Mouse (Mus musculus) cerebellum, postnatal 36 days (tissue): ENCODE measurements around the gene Hist1h4j.

ENCODE experiments used
- DNase-seq, 2 experiments: peaks; one replicate each; pipeline ENCODE4 v3.0.0; 2021 to 2022; ENCODE audit warnings: mixed read lengths in 2 of 2

Gene Hist1h4j

GRCm38 (mm10) chr13:21727948-21728572 lies 6.8 kb upstream of the Hist1h4j start:
- no peak for DNase-seq

GRCm38 (mm10) chr13:21729544-21729943 lies 5.3 kb upstream of the Hist1h4j start:
- no peak for DNase-seq

- no peak for DNase-seq
Measured at GRCm38 (mm10) chr13:21733466-21733865, 1.4 kb upstream of the Hist1h4j start.

- DNase-seq = peak; percentile 63 to 80
Measured at GRCm38 (mm10) chr13:21734010-21734905, 606 bp upstream of the Hist1h4j start.

- DNase-seq = no peak
Measured at GRCm38 (mm10) chr13:21745006-21745405, 10.1 kb downstream of the Hist1h4j start.

GRCm38 (mm10) chr13:21749387-21750158 lies 14.7 kb downstream of the Hist1h4j start:
- no peak for DNase-seq

GRCm38 (mm10) chr13:21750159-21751017 lies 15.5 kb downstream of the Hist1h4j start, which contains the start of gene Hist1h4k:
TSS of gene Hist1h4k (minus strand) at chr13:21750505.
- peak; percentile 93 to 95 for DNase-seq

GRCm38 (mm10) chr13:21751417-21751816 lies 16.6 kb downstream of the Hist1h4j start:
- DNase-seq = no peak

- DNase-seq = no peak
Measured at GRCm38 (mm10) chr13:21751827-21752226, 17.0 kb downstream of the Hist1h4j start.

GRCm38 (mm10) chr13:21752356-21752755 lies 17.5 kb downstream of the Hist1h4j start:
- no peak for DNase-seq

GRCm38 (mm10) chr13:21753051-21753523 lies 18.2 kb downstream of the Hist1h4j start:
- no peak for DNase-seq

- DNase-seq = peak; percentile 40 to 75
Measured at GRCm38 (mm10) chr13:21753524-21754285, 18.8 kb downstream of the Hist1h4j start, which contains the start of the genes Hist1h2ak and Hist1h2bn. TSS of gene Hist1h2ak (minus strand) at chr13:21753827. TSS of gene Hist1h2bn (plus strand) at chr13:21754123.

GRCm38 (mm10) chr13:21754294-21755001 lies 19.6 kb downstream of the Hist1h4j start:
- DNase-seq = peak in 1 of 2 experiments; percentile 15

- DNase-seq = no peak
Measured at GRCm38 (mm10) chr13:21755707-21756106, 20.8 kb downstream of the Hist1h4j start.

GRCm38 (mm10) chr13:21778814-21779766 lies 44.2 kb downstream of the Hist1h4j start:
- DNase-seq = peak; percentile 52 to 68

GRCm38 (mm10) chr13:21779767-21780731 lies 45.2 kb downstream of the Hist1h4j start, which contains the start of gene Hist1h1b:
TSS of gene Hist1h1b (minus strand) at chr13:21780625.
- DNase-seq = peak; percentile 74 to 75

GRCm38 (mm10) chr13:21781021-21781555 lies 46.2 kb downstream of the Hist1h4j start:
- DNase-seq = no peak
